Mouse (Mus musculus) cerebellum, adult 2 months (tissue): Measurements from ENCODE around the gene Top2a. TPM values are rescaled to one million over a fixed set of nuclear protein-coding genes. Genes with fewer than 3 reads are reported as not detected.

Experiments used
- DNase-seq, 2 experiments: peaks; one replicate each; pipeline ENCODE4 v3.0.0; 2021
- H3K27ac ChIP-seq: fragments of 200-500 bp; 2 replicates; pipeline ENCODE4 v1.5.1; 2012; ENCODE audit warnings: low read length, control low read depth, inconsistent platforms; ENCODE audit not compliant: insufficient read depth
- H3K27me3 ChIP-seq: fragments of 200-500 bp; 2 replicates; pipeline ENCODE4 v1.6.1; 2012; ENCODE audit warnings: inconsistent platforms, mild to moderate bottlenecking, low read length, moderate library complexity; ENCODE audit not compliant: control insufficient read depth, insufficient read depth
- H3K4me1 ChIP-seq: fragments of 200-500 bp; 2 replicates; pipeline ENCODE4 v1.6.1; 2011; ENCODE audit warnings: low read length; ENCODE audit not compliant: control insufficient read depth, insufficient read depth
- H3K4me3 ChIP-seq: fragments of 200-500 bp; replicated peaks from 2 replicates; pipeline ENCODE3; 2011; ENCODE audit warnings: mild to moderate bottlenecking, low read depth, low read length, control low read depth; ENCODE audit not compliant: insufficient read depth
- CTCF ChIP-seq: fragments of 200-500 bp; IDR thresholded peaks from 2 replicates; pipeline ENCODE4 v1.5.1; 2011; ENCODE audit warnings: low read depth, mild to moderate bottlenecking, control low read depth, low read length, moderate library complexity, borderline replicate concordance; ENCODE audit not compliant: insufficient read depth
- POLR2A ChIP-seq: fragments of 200-500 bp; IDR thresholded peaks from 2 replicates; pipeline ENCODE4 v1.6.1; 2011; ENCODE audit warnings: low read length, control low read depth, borderline replicate concordance; ENCODE audit not compliant: insufficient read depth
- WGBS: fragments of 180-500 bp; shearing (Covaris S2); methylation state at CpG from one replicate; pipeline ENCODE4 v1.1.7; 2018; 5-methylcytosine and 5-hydroxymethylcytosine counted together
- polyA plus RNA-seq: library from polyadenylated mRNA; depleted of rRNA; stranded (reverse); fragments of >200 nt; gene quantifications from 2 replicates; pipeline ENCODE4 v1.2.3, GENCODE M21; 2012; rRNA removed

Top2a gene
- polyA plus RNA-seq, 1 experiment, result 0.25 TPM

DNA sequence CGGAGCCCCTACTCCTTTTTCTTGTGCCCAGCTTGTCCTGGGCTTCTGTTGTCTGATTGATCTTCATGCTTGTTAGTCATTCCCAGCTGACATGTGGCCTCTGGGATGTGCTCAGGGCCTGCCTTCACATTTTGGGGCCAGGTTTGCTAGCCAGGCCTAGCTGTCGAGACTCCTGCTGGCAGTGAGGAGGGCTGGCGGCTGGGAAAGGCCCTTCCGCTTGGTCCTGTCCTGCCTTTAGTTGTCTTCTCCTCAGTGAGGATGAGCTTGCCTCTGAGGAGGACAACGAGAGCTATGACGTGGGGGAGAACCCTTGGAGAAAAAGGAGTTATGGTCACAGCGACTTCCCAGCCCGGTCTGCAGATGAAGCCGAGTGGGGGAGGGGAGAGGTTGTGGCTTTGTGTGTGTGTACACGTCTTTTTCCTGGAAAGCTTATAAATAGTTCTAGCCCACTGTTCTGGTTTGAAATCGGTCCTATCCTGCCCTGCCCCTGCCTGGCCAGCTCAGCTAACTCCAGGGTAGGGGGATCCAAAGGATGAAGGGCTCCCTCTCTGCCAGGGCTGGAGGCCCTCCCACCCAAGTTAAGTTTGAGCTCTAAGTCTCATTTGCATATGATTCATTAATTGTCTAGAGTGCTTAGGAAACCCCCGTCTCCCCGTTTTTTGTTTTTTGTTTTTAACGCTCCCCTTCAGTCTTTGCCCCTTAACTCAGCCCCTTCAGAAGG, 80.1 kb downstream of the Top2a start:
- no peak for DNase-seq
- TF ChIP-seq CTCF (no peak), POLR2A (no peak)
- Histone ChIP-seq H3K4me1 (peaks cover 49% of the 10 kb centered on the region), H3K27ac (no peak overlapping the region), H3K4me3 (no peak overlapping the region), H3K27me3 (no peaks in the 10 kb centered on the region)
- 60% methylated on average over 14 of the region's 14 CpGs for WGBS

Other genes starting within 250 kb of the Top2a start
- 144 and 167 TPM in 2 replicates for gene Nr1d1, start 248.9 kb downstream of the Top2a start, polyA plus RNA-seq
- gene Msl1, start 228.7 kb downstream of the Top2a start, polyA plus RNA-seq, result 99.1 and 103 TPM in 2 replicates
- gene Casc3, start 219.3 kb downstream of the Top2a start, polyA plus RNA-seq, result 55.5 TPM in 2 replicates
- gene Rapgefl1, start 187.4 kb downstream of the Top2a start, polyA plus RNA-seq, result 56.8 and 58.0 TPM in 2 replicates
- 25.8 and 27.3 TPM in 2 replicates for gene Wipf2, start 160.6 kb downstream of the Top2a start, polyA plus RNA-seq
- 0.30 and 0.36 TPM in 2 replicates for gene Cdc6, start 116.4 kb downstream of the Top2a start, polyA plus RNA-seq
- 13.5 and 15.4 TPM in 2 replicates for gene Rara, start 96.4 kb downstream of the Top2a start, polyA plus RNA-seq
- 1.2 and 2.1 TPM in 2 replicates for gene Gjd3, start 41.2 kb downstream of the Top2a start, polyA plus RNA-seq
- gene Igfbp4, start 17.1 kb upstream of the Top2a start, polyA plus RNA-seq, result 26.2 and 28.6 TPM in 2 replicates
- 0.18 and 0.25 TPM in 2 replicates for gene Tns4, start 65.1 kb upstream of the Top2a start, polyA plus RNA-seq
- 0.11 and 0.30 TPM in 2 replicates for gene Ccr7, start 130.9 kb upstream of the Top2a start, polyA plus RNA-seq
- 63.3 and 67.1 TPM in 2 replicates for gene Smarce1, start 206.8 kb upstream of the Top2a start, polyA plus RNA-seq
- gene Krt222, start 219.9 kb upstream of the Top2a start, polyA plus RNA-seq, result 37.8 and 39.9 TPM in 2 replicates